Mouse (Mus musculus): Measurements from ENCODE around the gene Arhgap9. TPM values are rescaled to one million over a fixed set of nuclear protein-coding genes. Genes with fewer than 3 reads are reported as not detected.

The Arhgap9 gene
- polyA plus RNA-seq, 1 experiment from 2014 or later = 1.4 TPM

DNA sequence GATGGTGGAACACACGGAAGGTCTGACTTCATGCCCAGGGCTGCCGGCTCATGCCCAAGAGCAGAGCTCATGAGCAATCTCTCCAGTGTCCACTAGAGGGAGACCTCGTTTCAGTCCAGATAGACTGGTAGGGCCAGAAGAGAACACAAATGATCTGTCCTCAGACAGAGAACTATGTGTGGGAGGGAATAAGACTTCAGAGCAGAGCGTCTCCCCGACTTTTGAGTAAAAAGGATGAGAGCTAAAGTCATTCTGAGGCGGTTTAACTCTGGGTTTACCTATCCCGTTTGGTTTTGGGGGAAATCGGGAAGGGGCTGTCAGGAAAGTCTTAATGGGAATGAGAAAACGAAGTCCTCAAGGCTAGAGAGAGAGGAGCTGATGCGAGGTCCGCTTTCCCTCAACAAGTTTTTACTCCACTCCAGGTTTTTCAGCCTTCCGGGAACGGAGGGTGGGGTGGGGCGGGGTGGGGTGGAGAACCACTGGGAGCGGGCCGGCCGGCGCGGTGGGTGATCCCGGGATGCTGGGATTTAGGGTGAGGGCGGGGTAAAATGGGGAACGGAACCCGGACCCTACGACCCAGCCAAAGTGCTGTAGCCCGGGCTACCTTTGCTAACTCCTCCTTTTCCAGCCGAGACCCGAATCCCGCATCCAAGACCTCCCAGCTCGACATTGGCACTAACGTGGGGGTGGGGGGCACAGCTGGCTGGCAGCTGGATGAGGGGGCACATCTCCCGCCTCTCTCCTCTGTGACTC lies 17.3 kb downstream of the Arhgap9 start:
- under 1% methylated on average over 30 of the region's 31 CpGs for WGBS
- DNase-seq (ENCODE audit: low spot score, missing footprints) (peak; percentile 98), ATAC-seq (ENCODE audit: low FRiP score) (peak; percentile 63)
- no peaks in the 10 kb centered on the region; the same call in 1 of the 2 replicates for H3K27me3 ChIP-seq (ENCODE audit: control insufficient read depth, insufficient read depth, low read length)
- peak overlapping the region; percentile 39 for H3K4me3 ChIP-seq (ENCODE audit: low read depth, low read length)
- H3K36me3 ChIP-seq (ENCODE audit: control insufficient read depth, insufficient read depth, low read length) = no peaks in the 10 kb centered on the region
- H3K4me1 ChIP-seq (ENCODE audit: control insufficient read depth, insufficient read depth, low read length) = peaks cover 27% of the 10 kb centered on the region
- H3K4me2 ChIP-seq = peak overlapping the region; percentile 85
- no peaks in the 10 kb centered on the region for H3K9me3 ChIP-seq (ENCODE audit: control insufficient read depth, low read length)
- H3K27ac ChIP-seq (ENCODE audit: low read depth, low read length) = peak overlapping the region; percentile 67
- H3K9ac ChIP-seq (ENCODE audit: low read length) = peak overlapping the region; percentile 43

- Histone ChIP-seq H3K9me3 (ENCODE audit: control insufficient read depth, low read length) (no peaks in the 10 kb centered on the region), H3K4me2 (peak overlapping the region; percentile 85), H3K27me3 (ENCODE audit: control insufficient read depth, insufficient read depth, low read length) (no peaks in the 10 kb centered on the region; the same call in 1 of the 2 replicates), H3K27ac (ENCODE audit: low read depth, low read length) (peak overlapping the region; percentile 67), H3K9ac (ENCODE audit: low read length) (peak overlapping the region; percentile 43), H3K36me3 (ENCODE audit: control insufficient read depth, insufficient read depth, low read length) (no peaks in the 10 kb centered on the region), H3K4me3 (ENCODE audit: low read depth, low read length) (peak overlapping the region; percentile 39), H3K4me1 (ENCODE audit: control insufficient read depth, insufficient read depth, low read length) (peaks cover 27% of the 10 kb centered on the region)
- DNase-seq (ENCODE audit: low spot score, missing footprints) (peak; percentile 97), ATAC-seq (ENCODE audit: low FRiP score) (peak; percentile 53)
- WGBS = 0% methylated on average over 40 of the region's 42 CpGs
Observed at GRCm38 (mm10) chr10:127339683-127340576, 18.2 kb downstream of the Arhgap9 start.

DNA sequence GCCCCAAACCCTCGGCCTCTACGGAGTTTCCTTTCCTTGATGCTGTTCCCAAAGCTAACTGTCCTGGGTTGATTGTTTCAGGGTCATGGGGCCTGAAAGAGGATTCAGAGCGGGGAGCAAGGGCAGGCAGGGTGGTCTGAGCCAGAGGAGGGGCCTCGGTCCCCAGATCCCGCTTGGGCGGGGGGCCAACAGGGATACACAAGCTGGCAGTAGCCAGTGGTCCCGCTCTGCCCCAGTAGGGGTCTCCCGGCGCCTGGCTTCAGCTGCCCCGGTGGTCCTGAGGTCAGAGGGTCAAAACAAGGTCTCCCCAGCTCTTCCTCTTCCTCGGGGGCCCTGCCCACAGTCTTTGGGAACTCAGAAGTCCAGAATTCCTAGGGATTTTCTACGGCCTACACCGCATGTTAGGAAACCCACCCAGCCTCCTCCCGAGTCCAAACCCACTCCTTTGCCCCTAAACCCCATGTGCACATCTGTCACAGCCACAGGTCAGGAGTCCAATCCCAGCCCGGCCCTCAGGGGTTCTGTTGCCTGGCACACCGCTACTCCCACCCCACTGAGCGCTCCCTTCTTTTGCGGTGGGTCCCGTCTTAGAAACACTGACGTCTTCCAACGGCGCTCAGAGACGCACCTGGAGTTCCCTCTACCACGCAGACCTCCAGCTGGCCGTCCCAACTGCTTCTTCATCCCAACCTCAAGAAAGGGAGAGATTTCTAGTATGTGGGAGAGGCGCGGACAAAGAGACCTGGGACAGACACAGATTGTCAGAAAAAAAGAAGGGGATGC lies 19.0 kb downstream of the Arhgap9 start:
- ATAC-seq (ENCODE audit: low FRiP score) = peak; percentile 45
- H3K27ac ChIP-seq (ENCODE audit: low read depth, low read length) = peak overlapping the region; percentile 67

GRCm38 (mm10) chr10:127341360-127341690 lies 19.6 kb downstream of the Arhgap9 start:
- Histone ChIP-seq H3K27me3 (ENCODE audit: control insufficient read depth, insufficient read depth, low read length) (no peaks in the 10 kb centered on the region; the same call in 1 of the 2 replicates), H3K9me3 (ENCODE audit: control insufficient read depth, low read length) (no peaks in the 10 kb centered on the region), H3K4me3 (ENCODE audit: low read depth, low read length) (peak overlapping the region; percentile 39), H3K27ac (ENCODE audit: low read depth, low read length) (peak overlapping the region; percentile 67; the same call in 1 of the 2 replicates), H3K36me3 (ENCODE audit: control insufficient read depth, insufficient read depth, low read length) (no peaks in the 10 kb centered on the region), H3K9ac (ENCODE audit: low read length) (peak overlapping the region; percentile 58), H3K4me1 (ENCODE audit: control insufficient read depth, insufficient read depth, low read length) (peaks cover 27% of the 10 kb centered on the region), H3K4me2 (peak overlapping the region; percentile 85)
- DNase-seq (ENCODE audit: low spot score, missing footprints) (peak; percentile 92), ATAC-seq (ENCODE audit: low FRiP score) (no peak; the same call in 1 of the 2 replicates)
- 2% methylated on average over 8 of the region's 11 CpGs for WGBS

More for the DNA sequence above, 19.0 kb downstream of the Arhgap9 start:
- H3K4me3 ChIP-seq (ENCODE audit: low read depth, low read length) = peak overlapping the region; percentile 39
- DNase-seq (ENCODE audit: low spot score, missing footprints) = peak; percentile 95
- H3K36me3 ChIP-seq (ENCODE audit: control insufficient read depth, insufficient read depth, low read length) = no peaks in the 10 kb centered on the region
- under 1% methylated on average over 27 of the region's 27 CpGs for WGBS
- H3K9me3 ChIP-seq (ENCODE audit: control insufficient read depth, low read length) = no peaks in the 10 kb centered on the region
- H3K4me1 ChIP-seq (ENCODE audit: control insufficient read depth, insufficient read depth, low read length) = peaks cover 27% of the 10 kb centered on the region
- H3K27me3 ChIP-seq (ENCODE audit: control insufficient read depth, insufficient read depth, low read length) = no peaks in the 10 kb centered on the region; the same call in 1 of the 2 replicates
- H3K9ac ChIP-seq (ENCODE audit: low read length) = peak overlapping the region; percentile 42
- H3K4me2 ChIP-seq = peak overlapping the region; percentile 85

- Histone ChIP-seq H3K27me3 (ENCODE audit: control insufficient read depth, insufficient read depth, low read length) (no peaks in the 10 kb centered on the region; the same call in 1 of the 2 replicates), H3K9ac (ENCODE audit: low read length) (peak within 1 kb of the TSS; percentile 58), H3K36me3 (ENCODE audit: control insufficient read depth, insufficient read depth, low read length) (no peaks in the 10 kb centered on the region), H3K9me3 (ENCODE audit: control insufficient read depth, low read length) (no peaks in the 10 kb centered on the region), H3K4me2 (peak within 1 kb of the TSS; percentile 85), H3K4me1 (ENCODE audit: control insufficient read depth, insufficient read depth, low read length) (peaks cover 27% of the 10 kb centered on the region), H3K4me3 (ENCODE audit: low read depth, low read length) (peak within 1 kb of the TSS; percentile 39), H3K27ac (ENCODE audit: low read depth, low read length) (peak within 1 kb of the TSS; percentile 67; the same call in 1 of the 2 replicates)
- WGBS = under 1% methylated on average over 29 of the region's 29 CpGs
- ATAC-seq (ENCODE audit: low FRiP score) = peak; percentile 45; the same call in 1 of the 2 replicates
- DNase-seq (ENCODE audit: low spot score, missing footprints) = peak; percentile 99
Observed at GRCm38 (mm10) chr10:127341891-127342639, 20.3 kb downstream of the Arhgap9 start, which contains the start of gene Gli1. Gene Gli1, minus strand, starts transcription at chr10:127341974.

GRCm38 (mm10) chr10:127343029-127343428 lies 21.3 kb downstream of the Arhgap9 start:
- WGBS = 68% methylated on average over 3 of the region's 3 CpGs
- DNase-seq (ENCODE audit: low spot score, missing footprints) (peak; percentile 64), ATAC-seq (ENCODE audit: low FRiP score) (no peak)
- Histone ChIP-seq H3K27ac (ENCODE audit: low read depth, low read length) (no peak overlapping the region), H3K9ac (ENCODE audit: low read length) (no peak overlapping the region), H3K9me3 (ENCODE audit: control insufficient read depth, low read length) (no peaks in the 10 kb centered on the region), H3K36me3 (ENCODE audit: control insufficient read depth, insufficient read depth, low read length) (no peaks in the 10 kb centered on the region), H3K27me3 (ENCODE audit: control insufficient read depth, insufficient read depth, low read length) (no peaks in the 10 kb centered on the region; the same call in 1 of the 2 replicates), H3K4me1 (ENCODE audit: control insufficient read depth, insufficient read depth, low read length) (peaks cover 27% of the 10 kb centered on the region), H3K4me3 (ENCODE audit: low read depth, low read length) (no peak overlapping the region), H3K4me2 (no peak overlapping the region)

GRCm38 (mm10) chr10:127346173-127346572 lies 24.4 kb downstream of the Arhgap9 start:
- no peaks in the 10 kb centered on the region for H3K9me3 ChIP-seq (ENCODE audit: control insufficient read depth, low read length)
- 85% methylated on average over 3 of the region's 3 CpGs for WGBS
- H3K9ac ChIP-seq (ENCODE audit: low read length) = no peak overlapping the region
- H3K27ac ChIP-seq (ENCODE audit: low read depth, low read length) = no peak overlapping the region
- no peak overlapping the region for H3K4me3 ChIP-seq (ENCODE audit: low read depth, low read length)
- ATAC-seq (ENCODE audit: low FRiP score) = no peak
- DNase-seq (ENCODE audit: low spot score, missing footprints) = no peak
- peaks cover 15% of the 10 kb centered on the region for H3K4me1 ChIP-seq (ENCODE audit: control insufficient read depth, insufficient read depth, low read length)
- H3K27me3 ChIP-seq (ENCODE audit: control insufficient read depth, insufficient read depth, low read length) = no peaks in the 10 kb centered on the region; the same call in 1 of the 2 replicates
- H3K4me2 ChIP-seq = no peak overlapping the region
- H3K36me3 ChIP-seq (ENCODE audit: control insufficient read depth, insufficient read depth, low read length) = no peaks in the 10 kb centered on the region

DNA sequence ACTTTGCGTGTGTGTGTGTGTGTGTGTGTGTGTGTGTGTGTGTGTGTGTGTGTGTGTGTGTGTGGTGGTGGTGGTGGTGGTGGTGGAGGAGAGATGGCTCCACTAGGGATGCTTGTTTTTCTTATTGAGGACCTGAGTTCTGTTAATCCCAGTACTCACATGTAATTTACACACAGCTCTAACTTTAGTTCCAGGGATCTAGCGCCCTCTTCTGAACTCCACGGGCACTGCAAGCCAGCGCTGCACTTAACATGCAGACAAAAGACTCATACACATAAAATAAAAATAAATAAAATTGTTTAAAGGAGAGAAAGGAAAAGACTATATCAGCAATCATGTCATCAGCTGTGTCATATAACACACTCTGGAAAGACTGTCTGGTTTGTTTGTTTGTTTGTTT lies 27.2 kb downstream of the Arhgap9 start:
- Histone ChIP-seq H3K27me3 (ENCODE audit: control insufficient read depth, insufficient read depth, low read length) (no peaks in the 10 kb centered on the region; the same call in 1 of the 2 replicates), H3K9ac (ENCODE audit: low read length) (no peak overlapping the region), H3K4me3 (ENCODE audit: low read depth, low read length) (no peak overlapping the region), H3K9me3 (ENCODE audit: control insufficient read depth, low read length) (no peaks in the 10 kb centered on the region), H3K4me1 (ENCODE audit: control insufficient read depth, insufficient read depth, low read length) (peaks cover 3% of the 10 kb centered on the region), H3K27ac (ENCODE audit: low read depth, low read length) (no peak overlapping the region), H3K4me2 (no peak overlapping the region), H3K36me3 (ENCODE audit: control insufficient read depth, insufficient read depth, low read length) (no peaks in the 10 kb centered on the region)
- 78% methylated on average over 4 of the region's 4 CpGs for WGBS
- DNase-seq (ENCODE audit: low spot score, missing footprints) (no peak), ATAC-seq (ENCODE audit: low FRiP score) (no peak)
